Mouse (Mus musculus) heart, adult 2 months (tissue): ENCODE data around the gene Lmo7. TPM values are rescaled to one million over a fixed set of nuclear protein-coding genes. Genes with fewer than 3 reads are reported as not detected.
A peak's percentile ranks its signal among the peaks of the same experiment; 100 is the strongest.

Source experiments
- DNase-seq, 2 experiments: peaks; one replicate each; pipeline ENCODE4 v3.0.0; 2021
- H3K27ac ChIP-seq: fragments of 200-600 bp; 2 replicates; pipeline ENCODE4 v1.8.1; 2022
- H3K27me3 ChIP-seq: fragments of 200-500 bp; 2 replicates; pipeline ENCODE4 v1.6.1; 2012; ENCODE audit warnings: mild to moderate bottlenecking, low read length, inconsistent platforms, mixed read lengths; ENCODE audit not compliant: control insufficient read depth, insufficient read depth
- H3K36me3 ChIP-seq: fragments of 200-500 bp; 2 replicates; pipeline ENCODE4 v1.6.1; 2012; ENCODE audit warnings: low read length, inconsistent platforms; ENCODE audit not compliant: control insufficient read depth, insufficient read depth
- H3K4me1 ChIP-seq: fragments of 200-500 bp; 2 replicates; pipeline ENCODE4 v1.6.1; 2011; ENCODE audit warnings: low read length; ENCODE audit not compliant: control insufficient read depth, insufficient read depth
- H3K4me3 ChIP-seq: fragments of 200-600 bp; 2 replicates; pipeline ENCODE4 v1.8.1; 2022
- H3K79me2 ChIP-seq: fragments of 200-500 bp; replicated peaks from 2 replicates; pipeline ENCODE4 v1.6.1; 2012; ENCODE audit warnings: mild to moderate bottlenecking, inconsistent platforms, low read length, moderate library complexity, mixed read lengths; ENCODE audit not compliant: control insufficient read depth, insufficient read depth
- H3K9ac ChIP-seq: fragments of 200-500 bp; 2 replicates; pipeline ENCODE4 v1.6.1; 2012; ENCODE audit warnings: low read depth, mild to moderate bottlenecking, control low read depth, inconsistent platforms, low read length, mixed read lengths
- CTCF ChIP-seq: fragments of 200-600 bp; IDR thresholded peaks from 2 replicates; pipeline ENCODE4 v1.8.1; 2022; ENCODE audit warnings: antibody characterized with exemption, mild to moderate bottlenecking, moderate library complexity
- EP300 ChIP-seq: fragments of 200-500 bp; IDR thresholded peaks from 2 replicates; pipeline ENCODE4 v1.6.1; 2011; ENCODE audit warnings: low read depth, low read length, control low read depth; ENCODE audit not compliant: insufficient read depth
- POLR2A ChIP-seq: fragments of 200-500 bp; IDR thresholded peaks from 2 replicates; pipeline ENCODE4 v1.6.1; 2011; ENCODE audit warnings: mild to moderate bottlenecking, low read depth, low read length, control low read depth; ENCODE audit not compliant: insufficient read depth
- WGBS: fragments of 180-500 bp; shearing (Covaris S2); methylation state at CpG from one replicate; pipeline ENCODE4 v1.1.7; 2018; 5-methylcytosine and 5-hydroxymethylcytosine counted together
- intact Hi-C: fragments of 180-260 bp; cut with DNase I; formaldehyde crosslinking; loops from one replicate; pipeline ENCODE4 v1.15.1; 2025
- polyA plus RNA-seq: library from polyadenylated mRNA; depleted of rRNA; stranded (reverse); fragments of >200 nt; gene quantifications from 2 replicates; pipeline ENCODE4 v1.2.3, GENCODE M21; 2012
- total RNA-seq, 2 experiments: library from RNA; stranded (reverse); gene quantifications; 2 replicates each; pipeline ENCODE4 v1.2.3; 2021

The Lmo7 gene
- total and polyA plus RNA-seq, 3 experiments, result 165 to 412 (median 336) TPM

- H3K4me1 ChIP-seq, result no peaks in the 10 kb centered on the region
- 33% methylated on average over 4 of the region's 4 CpGs for WGBS
- no peak for TF ChIP-seq POLR2A
- TF ChIP-seq EP300, result no peak
- TF ChIP-seq CTCF, result peak; percentile 73
- H3K4me3 ChIP-seq, result no peak overlapping the region
- no peak overlapping the region for H3K9ac ChIP-seq
- no peaks in the 10 kb centered on the region for H3K79me2 ChIP-seq
- intact Hi-C loops, result loop anchor here (2.0 kb wide), 1 partner anchor 174 kb away; no protein-coding TSS in a partner anchor
- H3K27me3 ChIP-seq, result no peaks in the 10 kb centered on the region
- no peak for DNase-seq
- no peak overlapping the region for H3K27ac ChIP-seq
- H3K36me3 ChIP-seq, result no peaks in the 10 kb centered on the region
Measured at GRCm38 (mm10) chr14:101774631-101775030, 44.9 kb downstream of the Lmo7 start.

GRCm38 (mm10) chr14:101776296-101777128, 46.8 kb downstream of the Lmo7 start:
- Histone ChIP-seq H3K36me3 (no peaks in the 10 kb centered on the region), H3K4me1 (no peaks in the 10 kb centered on the region), H3K27me3 (no peaks in the 10 kb centered on the region), H3K27ac (no peak overlapping the region), H3K4me3 (no peak overlapping the region), H3K79me2 (no peaks in the 10 kb centered on the region), H3K9ac (no peak overlapping the region)
- intact Hi-C loops, result no loop called here
- WGBS, result 48% methylated on average over 4 of the region's 4 CpGs
- TF ChIP-seq POLR2A (no peak), EP300 (no peak), CTCF (no peak)
- no peak for DNase-seq

GRCm38 (mm10) chr14:101777129-101777493, 47.4 kb downstream of the Lmo7 start:
- H3K36me3 ChIP-seq, result no peaks in the 10 kb centered on the region
- no peak for TF ChIP-seq CTCF
- no peak for TF ChIP-seq EP300
- TF ChIP-seq POLR2A, result no peak
- no peak overlapping the region for H3K27ac ChIP-seq
- intact Hi-C loops, result no loop called here
- DNase-seq, result no peak
- H3K4me3 ChIP-seq, result no peak overlapping the region
- H3K9ac ChIP-seq, result no peak overlapping the region
- peaks cover under 1% of the 10 kb centered on the region; the same call in 1 of the 2 replicates for H3K4me1 ChIP-seq
- no peaks in the 10 kb centered on the region for H3K79me2 ChIP-seq
- no peaks in the 10 kb centered on the region for H3K27me3 ChIP-seq
- 84% methylated on average over 3 of the region's 3 CpGs for WGBS

- 96% methylated on average over 3 of the region's 3 CpGs for WGBS
- intact Hi-C loops, result no loop called here
Measured at GRCm38 (mm10) chr14:101778426-101778825, 48.7 kb downstream of the Lmo7 start.

DNA sequence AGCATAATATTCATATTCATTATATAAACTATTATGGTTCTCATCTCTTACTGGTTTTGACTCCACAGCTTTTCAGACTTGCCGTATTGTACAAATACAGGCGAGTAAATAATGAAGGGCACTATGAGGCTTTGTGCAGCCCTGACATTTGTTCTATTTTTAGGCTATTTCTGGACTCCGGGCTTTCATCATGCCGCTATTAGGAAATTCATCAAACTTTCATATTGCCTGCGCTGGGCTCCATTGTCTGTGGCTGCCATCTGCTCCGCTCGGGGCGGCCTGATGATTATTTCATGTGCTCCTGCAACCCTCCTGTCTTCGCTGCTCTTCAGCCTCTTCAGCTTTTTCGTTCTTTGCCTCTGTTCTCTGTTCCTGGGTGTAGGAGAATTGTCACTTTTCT, 50.3 kb downstream of the Lmo7 start:
- Histone ChIP-seq H3K36me3 (no peaks in the 10 kb centered on the region), H3K4me1 (peaks cover 3% of the 10 kb centered on the region; the same call in 1 of the 2 replicates), H3K27ac (no peak overlapping the region), H3K9ac (no peak overlapping the region), H3K4me3 (no peak overlapping the region), H3K27me3 (no peaks in the 10 kb centered on the region), H3K79me2 (no peaks in the 10 kb centered on the region; the same call in 1 of the 2 replicates)
- 75% methylated on average over 10 of the region's 10 CpGs for whole genome bisulfite sequencing
- TF ChIP-seq CTCF (no peak), EP300 (no peak), POLR2A (no peak)
- no peak for DNase-seq
- intact Hi-C loops, result loop anchor here (5.0 to 10.0 kb wide), 4 partner anchors 55 to 732 kb away; no protein-coding TSS in a partner anchor

More at GRCm38 (mm10) chr14:101778426-101778825, 48.7 kb downstream of the Lmo7 start:
- no peak for DNase-seq
- Histone ChIP-seq H3K27me3 (no peaks in the 10 kb centered on the region), H3K36me3 (no peaks in the 10 kb centered on the region), H3K4me1 (peaks cover 3% of the 10 kb centered on the region; the same call in 1 of the 2 replicates), H3K79me2 (no peaks in the 10 kb centered on the region; the same call in 1 of the 2 replicates), H3K9ac (no peak overlapping the region), H3K4me3 (no peak overlapping the region), H3K27ac (no peak overlapping the region)
- no peak for TF ChIP-seq POLR2A
- TF ChIP-seq CTCF, result no peak
- TF ChIP-seq EP300, result no peak

- peaks cover 5% of the 10 kb centered on the region; the same call in 1 of the 2 replicates for H3K4me1 ChIP-seq
- H3K9ac ChIP-seq, result no peak overlapping the region
- 82% methylated on average over 11 of the region's 11 CpGs for WGBS
- no peak for DNase-seq
- no peak overlapping the region for H3K4me3 ChIP-seq
- H3K27ac ChIP-seq, result no peak overlapping the region
- no peaks in the 10 kb centered on the region; the same call in 1 of the 2 replicates for H3K79me2 ChIP-seq
- H3K27me3 ChIP-seq, result no peaks in the 10 kb centered on the region
- intact Hi-C loops, result loop anchor here (5.0 to 10.0 kb wide), 4 partner anchors 54 to 731 kb away; no protein-coding TSS in a partner anchor
- TF ChIP-seq POLR2A (no peak), CTCF (no peak), EP300 (no peak)
- H3K36me3 ChIP-seq, result no peaks in the 10 kb centered on the region
Measured at GRCm38 (mm10) chr14:101781219-101781618, 51.5 kb downstream of the Lmo7 start.
